Mouse (Mus musculus): ENCODE measurements around the gene Hspa12a. TPM values are rescaled to one million over a fixed set of nuclear protein-coding genes. Genes with fewer than 3 reads are reported as not detected.
"Not testable (repeated sequence)": the region's sequence is repeated elsewhere in the genome, so short reads cannot be mapped to it uniquely, and the experiment has no call there.

Gene Hspa12a
- polyA plus RNA-seq, 1 experiment from 2014 or later = 6.0 TPM

DNA sequence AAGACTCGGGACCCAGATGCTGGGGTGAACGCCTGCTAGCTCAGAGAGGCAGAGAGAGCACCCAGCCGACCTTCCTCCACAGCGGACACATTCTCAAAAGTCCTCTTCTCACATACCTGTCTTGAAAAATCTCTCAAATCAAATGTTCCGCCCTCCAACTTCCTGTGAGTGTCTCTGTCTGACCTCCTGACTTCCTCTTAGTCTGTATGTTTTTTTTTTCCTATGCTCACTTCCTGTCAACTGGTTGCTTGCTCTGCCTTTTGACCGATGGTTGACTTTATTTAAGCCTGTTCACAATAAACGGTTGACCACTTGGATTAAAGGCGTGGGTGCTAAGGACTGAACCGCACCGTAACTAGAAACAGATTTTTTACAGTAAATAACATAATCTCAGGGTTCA is 35.4 kb downstream of the Hspa12a start:
- H3K27me3 ChIP-seq = no peaks in the 10 kb centered on the region; the same call in 1 of the 2 replicates
- H3K4me3 ChIP-seq (replicated peaks) = no peak overlapping the region
- no peak for ATAC-seq (ENCODE audit: insufficient number of reproducible peaks, low FRiP score, low TSS enrichment, low read depth)
- WGBS = 58% methylated on average over 10 of the region's 10 CpGs
- H3K36me3 ChIP-seq = no peaks in the 10 kb centered on the region
- H3K9me3 ChIP-seq (replicated peaks) = no peaks in the 10 kb centered on the region
- H3K4me2 ChIP-seq (replicated peaks) = no peak overlapping the region
- 0 out of 2 replicates have a peak, but pooled peaks cover 4% of the 10 kb centered on the region for H3K4me1 ChIP-seq
- no peak overlapping the region for H3K27ac ChIP-seq (replicated peaks)
- no peak overlapping the region for H3K9ac ChIP-seq

- Histone ChIP-seq H3K27ac (replicated peaks) (no peak overlapping the region), H3K4me1 (0 out of 2 replicates have a peak, but pooled peaks cover 4% of the 10 kb centered on the region), H3K9me3 (replicated peaks) (no peaks in the 10 kb centered on the region), H3K4me3 (replicated peaks) (no peak overlapping the region), H3K36me3 (no peaks in the 10 kb centered on the region), H3K27me3 (no peaks in the 10 kb centered on the region; the same call in 1 of the 2 replicates), H3K4me2 (replicated peaks) (no peak overlapping the region), H3K9ac (no peak overlapping the region)
- ATAC-seq (ENCODE audit: insufficient number of reproducible peaks, low FRiP score, low TSS enrichment, low read depth) = no peak
- WGBS = 52% methylated on average over 9 of the region's 9 CpGs
These were observed 36.8 kb downstream of the Hspa12a start for GRCm38 (mm10) chr19:58906685-58907084.

DNA sequence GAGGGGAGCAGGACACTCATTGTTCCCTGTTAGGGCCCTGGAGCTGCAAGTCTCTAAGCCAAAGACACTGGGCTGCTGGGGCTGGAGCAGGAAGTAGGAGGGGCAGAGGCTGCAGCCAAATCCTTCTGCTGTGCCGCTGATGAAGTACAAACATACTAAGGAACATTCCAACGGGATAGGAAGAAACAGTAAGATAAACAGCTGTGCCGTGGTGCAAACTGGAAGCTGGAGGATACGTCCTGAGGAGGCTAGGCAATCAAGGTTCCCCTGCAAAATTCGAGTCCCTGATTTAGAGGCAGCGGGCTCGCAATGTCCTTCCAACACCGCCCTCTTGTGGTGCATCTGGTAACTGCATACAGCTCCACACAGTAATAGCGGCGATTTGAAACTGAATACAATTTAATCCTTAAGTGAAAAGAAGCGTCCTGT is 39.5 kb downstream of the Hspa12a start:
- Histone ChIP-seq H3K36me3 (no peaks in the 10 kb centered on the region), H3K27ac (replicated peaks) (no peak overlapping the region), H3K4me3 (replicated peaks) (peak overlapping the region; percentile 34), H3K9ac (no peak overlapping the region), H3K4me2 (replicated peaks) (peak overlapping the region; percentile 51), H3K27me3 (no peaks in the 10 kb centered on the region; the same call in 1 of the 2 replicates), H3K9me3 (replicated peaks) (no peaks in the 10 kb centered on the region), H3K4me1 (no peaks in the 10 kb centered on the region)
- 2% methylated on average over 11 of the region's 11 CpGs for WGBS
- ATAC-seq (ENCODE audit: insufficient number of reproducible peaks, low FRiP score, low TSS enrichment, low read depth) = peak; percentile 54

- H3K9ac ChIP-seq = no peak overlapping the region
- 60% methylated on average over 7 of the region's 7 CpGs for WGBS
- H3K36me3 ChIP-seq = no peaks in the 10 kb centered on the region
- no peaks in the 10 kb centered on the region; the same call in 1 of the 2 replicates for H3K27me3 ChIP-seq
- H3K4me2 ChIP-seq (replicated peaks) = peak overlapping the region; percentile 51
- H3K4me3 ChIP-seq (replicated peaks) = peak overlapping the region; percentile 34; the same call in 1 of the 2 replicates
- no peaks in the 10 kb centered on the region for H3K4me1 ChIP-seq
- no peaks in the 10 kb centered on the region for H3K9me3 ChIP-seq (replicated peaks)
- ATAC-seq (ENCODE audit: insufficient number of reproducible peaks, low FRiP score, low TSS enrichment, low read depth) = 0 out of 2 replicates have a peak, but pooled peaks have one; percentile 24
- H3K27ac ChIP-seq (replicated peaks) = no peak overlapping the region
These were observed 40.2 kb downstream of the Hspa12a start for GRCm38 (mm10) chr19:58903079-58903898.

GRCm38 (mm10) chr19:58900471-58900870 is 43.0 kb downstream of the Hspa12a start:
- H3K27ac ChIP-seq (replicated peaks); H3K4me1 ChIP-seq; H3K9ac ChIP-seq; H3K27me3 ChIP-seq; H3K9me3 ChIP-seq (replicated peaks); H3K36me3 ChIP-seq; ATAC-seq (ENCODE audit: insufficient number of reproducible peaks, low FRiP score, low TSS enrichment, low read depth); H3K4me2 ChIP-seq (replicated peaks); H3K4me3 ChIP-seq (replicated peaks): not testable (repeated sequence)
- WGBS = 83% methylated on average over 10 of the region's 10 CpGs

DNA sequence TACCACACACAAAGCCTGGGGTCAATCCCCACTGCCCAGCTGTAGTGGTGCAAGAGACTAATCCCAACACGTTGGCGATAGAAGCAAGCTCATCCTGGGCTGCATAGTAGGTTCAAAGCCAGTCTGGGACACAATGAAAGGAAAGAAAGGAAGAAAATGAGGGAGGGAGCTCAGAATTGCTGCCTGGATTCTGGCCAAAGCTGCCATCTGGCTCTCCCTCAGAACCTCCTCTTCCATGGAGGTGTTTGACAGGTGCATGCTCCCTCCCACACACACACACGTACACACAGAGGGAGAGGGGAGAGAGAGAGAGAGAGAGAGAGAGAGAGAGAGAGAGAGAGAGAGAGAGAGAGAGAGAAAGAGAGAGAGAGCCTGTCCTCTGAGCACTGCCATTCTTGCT is 47.2 kb downstream of the Hspa12a start:
- Histone ChIP-seq H3K4me1 (no peaks in the 10 kb centered on the region), H3K27ac (replicated peaks) (no peak overlapping the region), H3K4me2 (replicated peaks) (no peak overlapping the region), H3K9me3 (replicated peaks) (no peaks in the 10 kb centered on the region), H3K4me3 (replicated peaks) (no peak overlapping the region), H3K9ac (no peak overlapping the region), H3K36me3 (no peaks in the 10 kb centered on the region), H3K27me3 (no peaks in the 10 kb centered on the region)
- no peak for ATAC-seq (ENCODE audit: insufficient number of reproducible peaks, low FRiP score, low TSS enrichment, low read depth)
- WGBS = 52% methylated on average over 3 of the region's 3 CpGs

DNA sequence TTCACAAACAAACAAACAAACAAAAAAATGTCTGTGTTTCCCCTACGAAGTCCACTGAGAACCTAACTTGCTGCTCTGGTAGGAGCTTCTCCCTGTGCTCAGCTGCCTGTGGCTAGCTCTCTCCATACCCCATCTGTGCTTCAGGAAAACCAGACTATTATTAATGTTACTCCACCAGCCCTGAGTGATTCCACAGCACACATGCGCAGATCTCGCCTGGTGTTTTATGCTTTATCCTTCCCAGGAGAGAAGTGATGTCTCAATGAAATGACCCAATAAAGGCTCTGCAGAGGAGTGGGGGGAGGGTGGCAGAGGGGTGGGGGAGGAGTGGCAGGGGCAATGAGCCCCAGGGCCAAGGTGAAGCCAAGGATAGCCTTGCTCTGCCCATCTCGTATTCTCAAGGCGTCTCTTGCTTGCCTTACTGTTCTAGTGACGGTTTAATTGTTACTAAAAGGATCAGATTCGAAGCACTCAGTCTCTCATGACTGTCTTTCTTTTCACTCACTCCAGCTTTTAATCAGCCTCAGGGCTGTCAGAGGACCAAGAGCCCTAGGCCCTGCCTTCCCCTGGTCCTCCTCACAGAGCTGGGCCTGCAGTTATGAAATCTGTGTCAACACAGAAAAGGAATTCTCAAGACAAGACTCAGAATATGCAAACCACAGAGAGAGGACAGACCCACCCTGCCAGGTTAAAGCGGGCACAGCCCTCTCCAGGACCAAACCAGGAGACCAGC is 54.0 kb downstream of the Hspa12a start:
- H3K4me3 ChIP-seq (replicated peaks) = no peak overlapping the region
- no peaks in the 10 kb centered on the region for H3K4me1 ChIP-seq
- no peak overlapping the region for H3K9ac ChIP-seq
- no peak overlapping the region for H3K27ac ChIP-seq (replicated peaks)
- 56% methylated on average over 8 of the region's 8 CpGs for WGBS
- ATAC-seq (ENCODE audit: insufficient number of reproducible peaks, low FRiP score, low TSS enrichment, low read depth) = no peak
- H3K36me3 ChIP-seq = no peaks in the 10 kb centered on the region
- H3K9me3 ChIP-seq (replicated peaks) = no peaks in the 10 kb centered on the region
- H3K27me3 ChIP-seq = no peaks in the 10 kb centered on the region
- no peak overlapping the region for H3K4me2 ChIP-seq (replicated peaks)

GRCm38 (mm10) chr19:58886467-58886866 is 57.0 kb downstream of the Hspa12a start:
- H3K4me2 ChIP-seq (replicated peaks) = no peak overlapping the region
- H3K9ac ChIP-seq = no peak overlapping the region
- no peaks in the 10 kb centered on the region for H3K9me3 ChIP-seq (replicated peaks)
- no peaks in the 10 kb centered on the region for H3K27me3 ChIP-seq
- WGBS = 70% methylated on average over 7 of the region's 7 CpGs
- H3K27ac ChIP-seq (replicated peaks) = no peak overlapping the region
- no peaks in the 10 kb centered on the region for H3K36me3 ChIP-seq
- no peak for ATAC-seq (ENCODE audit: insufficient number of reproducible peaks, low FRiP score, low TSS enrichment, low read depth)
- no peak overlapping the region for H3K4me3 ChIP-seq (replicated peaks)
- no peaks in the 10 kb centered on the region for H3K4me1 ChIP-seq

GRCm38 (mm10) chr19:58883451-58883850 is 60.0 kb downstream of the Hspa12a start:
- no peak overlapping the region for H3K4me3 ChIP-seq (replicated peaks)
- no peak overlapping the region for H3K4me2 ChIP-seq (replicated peaks)
- H3K9me3 ChIP-seq (replicated peaks) = no peaks in the 10 kb centered on the region
- no peak overlapping the region for H3K9ac ChIP-seq
- no peaks in the 10 kb centered on the region for H3K4me1 ChIP-seq
- no peak for ATAC-seq (ENCODE audit: insufficient number of reproducible peaks, low FRiP score, low TSS enrichment, low read depth)
- no peak overlapping the region for H3K27ac ChIP-seq (replicated peaks)
- H3K27me3 ChIP-seq = no peaks in the 10 kb centered on the region
- 67% methylated on average over 3 of the region's 3 CpGs for WGBS
- H3K36me3 ChIP-seq = no peaks in the 10 kb centered on the region

- no peak for ATAC-seq (ENCODE audit: insufficient number of reproducible peaks, low FRiP score, low TSS enrichment, low read depth)
- Histone ChIP-seq H3K9me3 (replicated peaks) (no peaks in the 10 kb centered on the region), H3K36me3 (no peaks in the 10 kb centered on the region), H3K4me3 (replicated peaks) (no peak overlapping the region), H3K4me1 (no peaks in the 10 kb centered on the region), H3K4me2 (replicated peaks) (no peak overlapping the region), H3K27me3 (no peaks in the 10 kb centered on the region), H3K9ac (no peak overlapping the region), H3K27ac (replicated peaks) (no peak overlapping the region)
- WGBS = 65% methylated on average over 4 of the region's 4 CpGs
These were observed 61.1 kb downstream of the Hspa12a start for GRCm38 (mm10) chr19:58882336-58882735.

DNA sequence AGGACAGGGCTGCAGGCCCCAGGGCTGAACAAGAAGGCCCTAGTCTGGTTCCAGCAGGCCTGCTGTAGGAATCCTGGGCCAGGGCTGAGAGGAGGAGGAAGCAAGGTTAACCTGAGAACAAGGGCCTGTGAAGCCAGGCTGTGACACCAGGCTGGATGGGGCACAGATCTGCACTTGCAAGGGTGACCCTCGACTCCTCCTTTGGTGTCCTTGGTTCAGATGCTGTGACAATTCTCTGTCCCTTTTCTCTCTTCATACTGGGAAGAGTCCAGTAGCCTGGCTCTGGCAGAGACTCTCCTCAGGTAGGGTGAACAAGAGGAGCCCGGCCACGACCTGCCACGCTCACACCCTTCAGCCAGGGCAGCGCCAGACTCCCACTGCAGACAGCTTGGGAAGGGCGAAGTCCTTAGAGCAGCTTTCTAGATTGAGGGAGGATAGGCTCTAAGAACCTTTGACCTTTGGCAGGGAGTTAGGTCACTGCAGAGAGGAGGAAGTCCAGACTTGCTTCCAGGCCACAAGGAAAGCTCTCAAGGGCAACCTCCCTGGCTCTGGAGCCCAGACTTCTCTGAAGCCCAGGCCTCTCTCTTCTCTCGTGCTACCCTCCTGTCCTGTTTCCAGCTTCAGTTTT is 64.0 kb downstream of the Hspa12a start:
- no peak for ATAC-seq (ENCODE audit: insufficient number of reproducible peaks, low FRiP score, low TSS enrichment, low read depth)
- no peaks in the 10 kb centered on the region for H3K4me1 ChIP-seq

More for the DNA sequence above, 64.0 kb downstream of the Hspa12a start:
- H3K36me3 ChIP-seq = no peaks in the 10 kb centered on the region
- no peak overlapping the region for H3K27ac ChIP-seq (replicated peaks)
- no peaks in the 10 kb centered on the region for H3K9me3 ChIP-seq (replicated peaks)
- no peak overlapping the region for H3K9ac ChIP-seq
- H3K27me3 ChIP-seq = no peaks in the 10 kb centered on the region
- H3K4me3 ChIP-seq (replicated peaks) = no peak overlapping the region
- no peak overlapping the region for H3K4me2 ChIP-seq (replicated peaks)
- WGBS = 82% methylated on average over 7 of the region's 7 CpGs

Data from embryonic facial prominence, embryonic 15.5 days (tissue).